Mouse (Mus musculus) left cerebral cortex, adult 8-10 months (tissue): ENCODE measurements at regions not wholly inside any gene's neighbourhood (a gene's known extent, or its start where the extent isn't known, plus 50 kb on each side); places are given as distances from the start of the nearest gene placed in this dataset.
A peak's percentile ranks its signal among the peaks of the same experiment; 100 is the strongest.

Experiments used
- DNase-seq, 2 experiments: peaks; one replicate each; pipeline ENCODE4 v3.0.0; 2022; ENCODE audit warnings: low spot score in 2 of 2

DNA sequence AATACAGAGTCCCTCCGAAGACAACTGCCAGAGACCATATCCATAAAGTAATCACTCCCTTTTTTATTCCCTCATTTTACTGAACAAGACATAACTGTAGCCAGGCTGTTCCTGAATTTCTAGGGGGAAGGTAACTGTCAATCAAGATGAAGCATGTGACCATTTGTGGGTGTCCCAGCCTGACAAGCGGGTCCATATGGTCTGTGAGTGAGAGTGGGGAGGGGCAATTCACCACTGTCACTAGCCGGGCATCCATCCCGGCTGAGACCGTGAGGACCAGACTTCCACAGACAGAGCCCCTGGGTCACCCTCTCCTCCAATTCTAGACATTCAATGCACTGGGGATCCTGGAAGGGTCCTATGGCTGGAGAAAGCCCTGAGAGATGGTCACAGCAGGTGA is 54.6 kb downstream of the Gm11733 start:
- no peak for DNase-seq

DNA sequence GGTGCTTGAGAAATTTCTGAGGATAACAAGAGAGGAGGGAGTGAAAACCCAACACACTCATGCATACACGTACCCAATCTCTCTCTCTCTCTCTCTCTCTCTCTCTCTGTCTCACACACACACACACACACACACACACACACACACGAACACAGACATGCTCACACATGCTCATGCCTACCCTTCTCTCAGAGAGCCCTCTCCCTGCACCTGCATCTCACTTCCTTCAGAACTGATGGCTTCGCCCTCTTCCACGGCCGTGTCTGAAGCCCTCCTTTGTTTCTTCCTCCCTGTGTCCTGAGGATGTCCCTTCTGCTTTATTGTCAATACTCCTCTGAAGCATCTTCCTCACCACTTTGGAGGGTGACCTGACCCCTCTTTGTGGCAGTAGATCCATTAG is 56.4 kb downstream of the Gm11733 start:
- no peak for DNase-seq

DNA sequence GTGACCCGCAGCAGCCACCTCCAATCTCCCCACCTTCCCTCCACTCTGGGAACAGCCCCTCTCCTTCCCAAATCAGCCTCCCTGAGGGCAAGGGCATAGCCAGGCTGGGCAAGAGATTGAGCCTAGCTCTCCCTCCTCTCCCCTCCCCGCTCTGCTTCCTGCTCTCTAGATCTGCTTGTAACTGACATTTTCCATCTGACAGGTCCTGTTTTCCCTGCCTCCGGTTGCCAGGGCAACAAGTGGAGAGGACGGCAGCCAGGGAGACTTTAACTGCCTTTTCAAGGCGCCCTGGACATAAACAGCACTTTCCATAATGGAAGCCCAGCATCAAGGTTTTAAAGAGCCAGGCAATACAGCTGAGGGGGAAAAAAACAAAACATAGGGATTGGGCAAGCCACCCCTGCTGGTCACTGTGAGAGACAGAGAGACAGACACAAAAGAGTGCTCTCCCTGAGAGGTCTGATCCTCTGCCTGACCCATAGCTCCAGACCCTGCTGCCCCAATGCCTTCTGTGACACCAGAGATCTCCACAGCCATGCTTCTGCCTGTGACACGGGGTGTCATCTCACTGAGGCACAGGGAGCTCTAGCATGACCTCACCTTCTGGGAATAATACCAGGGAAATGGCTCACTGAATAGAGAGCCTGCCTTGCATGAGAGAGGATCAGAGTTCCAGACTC is 57.2 kb downstream of the Gm11733 start:
- DNase-seq, result peak in 1 of 2 experiments; percentile 45

DNA sequence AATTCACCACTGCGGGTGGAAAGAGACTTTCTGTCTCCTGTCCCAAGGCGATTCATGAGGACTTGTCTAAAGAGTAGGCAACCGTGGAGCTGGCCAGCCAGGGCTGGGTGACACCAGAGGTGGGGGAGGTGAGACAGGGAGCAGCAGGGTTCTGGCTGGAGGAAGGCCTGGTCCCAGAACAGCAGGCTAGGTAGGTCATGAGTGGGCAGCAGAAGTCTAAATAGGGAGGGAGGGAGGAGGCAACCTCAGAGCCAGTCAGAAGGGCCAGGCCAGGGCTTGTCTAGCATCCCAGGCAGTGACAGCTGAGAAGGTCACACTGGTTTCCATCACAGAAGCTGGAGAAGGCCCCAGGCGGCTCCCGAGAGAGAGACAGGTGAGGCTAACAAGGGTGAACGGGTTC is 59.0 kb downstream of the Gm11733 start:
- DNase-seq, result no peak

DNA sequence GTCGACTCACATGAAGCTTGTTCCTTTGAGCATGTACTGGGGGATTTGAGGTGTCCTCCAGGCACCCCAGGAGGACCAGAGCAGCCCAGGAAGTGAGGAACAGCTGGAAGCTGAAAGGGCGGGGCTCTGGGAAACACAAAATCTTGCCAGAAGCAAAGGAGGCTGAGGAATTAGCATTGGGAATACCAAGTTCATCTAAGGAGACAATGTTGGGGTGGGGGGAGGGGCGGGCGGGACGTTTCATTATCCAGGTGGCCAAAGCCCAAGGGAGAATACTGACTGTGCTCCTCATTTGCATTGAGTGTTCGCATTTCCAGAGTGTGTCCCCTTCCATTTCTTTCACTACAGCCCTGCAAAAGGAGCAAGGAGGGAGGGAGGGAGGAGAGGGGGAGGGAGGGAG is 60.3 kb downstream of the Gm11733 start:
- DNase-seq, result no peak

DNA sequence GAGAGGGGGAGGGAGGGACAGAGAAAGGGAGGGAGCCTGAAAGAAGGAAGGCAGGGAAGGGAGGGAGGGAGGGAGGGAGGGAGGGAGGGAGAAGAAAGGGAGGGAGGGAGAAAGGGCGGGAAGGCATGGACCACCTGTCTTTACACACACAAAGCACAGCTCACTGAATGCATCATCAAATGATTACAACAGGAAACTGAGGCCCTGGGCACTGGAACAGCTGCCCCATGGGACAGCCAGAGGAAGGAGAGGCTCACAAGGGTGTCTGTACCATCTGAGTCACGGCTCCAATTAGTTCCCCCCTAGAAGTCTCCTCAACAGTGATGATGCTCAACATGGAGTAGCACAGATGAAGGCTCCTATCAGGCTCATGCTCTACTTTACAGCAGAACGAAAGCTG is 60.8 kb downstream of the Gm11733 start:
- DNase-seq, result no peak

DNA sequence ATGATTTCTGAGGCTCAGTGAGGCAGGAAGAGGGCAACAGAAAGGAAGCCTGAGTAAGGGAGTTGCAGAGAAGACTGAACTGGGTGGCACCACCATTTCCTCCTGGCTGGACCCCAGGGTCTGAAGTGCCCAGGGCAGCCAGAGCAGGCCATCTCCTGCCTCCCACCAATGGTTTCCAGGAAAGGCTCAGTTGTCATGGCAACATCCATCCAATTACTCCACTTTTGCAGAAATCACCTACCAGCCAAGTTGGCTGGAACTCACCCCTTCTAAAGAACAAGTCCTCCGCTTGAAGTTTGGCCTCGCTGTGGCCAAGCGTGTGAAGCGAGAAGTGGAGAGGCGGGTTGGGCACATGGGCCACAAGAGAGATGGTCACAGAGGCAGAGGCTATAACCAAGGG is 67.8 kb downstream of the Gm11733 start:
- DNase-seq, result peak in 1 of 2 experiments; percentile 57

DNA sequence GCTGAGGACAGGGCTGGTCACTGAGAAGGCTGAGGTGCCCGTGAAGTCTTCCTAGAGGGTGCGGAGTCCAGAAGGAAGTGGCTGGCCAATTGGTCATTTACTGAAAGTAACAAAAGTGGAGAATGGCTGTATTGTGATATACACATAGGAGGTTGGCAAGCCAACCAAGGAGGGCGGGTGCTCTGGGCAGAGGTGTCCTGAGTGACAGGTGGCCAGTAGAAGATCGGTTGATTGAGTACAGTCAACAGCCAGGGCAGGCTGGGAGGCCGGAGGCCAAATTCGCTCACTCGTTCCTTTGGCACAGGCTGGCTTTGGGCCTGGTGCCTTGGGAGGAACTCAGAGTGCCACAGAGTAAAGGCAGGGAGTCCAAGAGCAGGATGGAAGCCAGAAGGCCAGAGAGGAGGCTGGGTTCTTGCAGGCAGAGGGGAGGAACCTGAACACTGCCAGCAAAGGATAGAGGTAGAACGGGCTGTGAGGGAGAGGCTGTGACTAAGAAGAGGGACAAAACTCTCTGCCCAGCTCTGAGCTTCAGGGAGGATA is 68.3 kb downstream of the Gm11733 start:
- no peak for DNase-seq

DNA sequence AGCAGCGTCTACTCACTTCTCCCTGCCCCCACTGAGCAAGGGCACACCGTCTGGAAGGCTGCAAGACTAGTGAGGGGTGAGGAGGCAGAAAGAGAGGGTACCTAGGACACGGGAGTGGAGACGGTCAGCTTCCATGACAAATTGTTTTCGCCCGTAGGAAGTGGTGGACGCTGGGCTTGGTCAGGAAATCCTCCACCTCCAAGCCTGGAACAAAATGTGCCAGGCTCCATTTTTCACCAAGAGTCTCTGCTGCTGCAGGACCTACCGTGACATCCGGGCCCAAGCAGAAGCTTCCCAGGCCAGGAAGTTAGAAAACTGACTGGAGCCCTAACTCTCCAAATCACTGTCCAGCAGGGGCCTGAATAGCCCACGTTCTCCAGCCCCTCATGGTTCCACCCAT is 69.9 kb downstream of the Gm11733 start:
- DNase-seq, result no peak

DNA sequence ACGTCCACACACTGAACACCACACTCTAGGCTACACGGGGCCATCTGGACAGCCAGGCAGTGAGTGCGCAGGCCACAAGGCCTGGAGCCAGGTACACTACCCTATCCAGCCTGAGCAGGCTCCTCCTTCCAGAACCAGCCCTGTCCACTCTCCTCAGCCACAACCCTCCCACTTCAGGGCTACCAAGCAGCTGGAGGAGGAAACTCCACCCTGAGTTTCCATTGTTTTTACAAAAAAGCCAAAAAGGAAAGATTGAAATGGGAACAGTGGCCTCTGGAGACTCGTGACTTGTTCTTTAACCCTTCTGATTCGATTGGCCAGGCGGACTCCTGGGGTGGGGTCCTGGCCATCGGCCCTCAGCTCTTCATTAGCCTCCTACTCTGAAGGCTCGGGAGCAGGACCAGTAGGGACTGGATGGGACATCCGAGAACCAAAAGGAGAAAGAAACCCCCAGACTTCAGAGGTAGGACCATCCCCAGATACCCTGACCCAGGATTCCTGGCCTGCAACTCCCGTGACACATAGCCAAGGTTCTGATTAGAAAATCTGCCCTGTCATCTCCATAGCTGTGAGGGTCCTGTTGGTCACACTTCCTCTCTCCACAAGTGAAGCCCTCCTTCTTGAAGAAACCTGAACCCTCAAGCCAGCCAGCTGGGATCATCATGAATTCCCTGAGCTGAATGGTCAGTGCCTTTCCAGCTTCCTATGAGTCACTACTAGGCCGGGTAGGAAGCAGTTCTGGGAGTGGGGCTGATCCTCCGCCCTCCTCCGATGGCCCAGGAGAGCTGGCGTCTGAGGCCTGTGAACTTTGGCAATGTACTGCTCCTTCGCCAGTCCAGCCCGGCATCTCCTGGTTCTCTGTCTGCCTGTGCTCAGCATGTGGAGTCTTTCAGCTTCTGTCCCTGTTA is 73.6 kb downstream of the Gm11733 start:
- no peak for DNase-seq

DNA sequence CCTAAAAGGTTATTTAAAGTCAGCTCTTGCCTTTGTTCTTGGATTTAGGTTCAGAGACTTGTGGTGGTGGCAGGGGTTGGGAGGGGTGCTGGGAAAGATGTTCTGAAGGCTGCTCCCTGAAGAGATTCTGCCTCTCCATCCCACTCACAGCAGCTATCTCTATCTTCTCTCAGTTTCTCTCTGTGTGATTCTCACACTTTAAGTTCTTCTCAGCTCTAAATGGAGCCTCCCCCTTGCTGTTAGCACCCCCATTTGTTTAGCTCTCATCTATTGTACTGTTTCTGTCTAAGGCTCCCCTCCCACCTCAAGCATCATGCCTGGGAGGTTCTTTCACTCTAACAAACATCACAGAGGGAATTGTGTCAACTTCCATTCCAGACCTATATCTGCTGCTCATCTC is 75.7 kb downstream of the Gm11733 start:
- peak in 1 of 2 experiments; percentile 45 for DNase-seq

DNA sequence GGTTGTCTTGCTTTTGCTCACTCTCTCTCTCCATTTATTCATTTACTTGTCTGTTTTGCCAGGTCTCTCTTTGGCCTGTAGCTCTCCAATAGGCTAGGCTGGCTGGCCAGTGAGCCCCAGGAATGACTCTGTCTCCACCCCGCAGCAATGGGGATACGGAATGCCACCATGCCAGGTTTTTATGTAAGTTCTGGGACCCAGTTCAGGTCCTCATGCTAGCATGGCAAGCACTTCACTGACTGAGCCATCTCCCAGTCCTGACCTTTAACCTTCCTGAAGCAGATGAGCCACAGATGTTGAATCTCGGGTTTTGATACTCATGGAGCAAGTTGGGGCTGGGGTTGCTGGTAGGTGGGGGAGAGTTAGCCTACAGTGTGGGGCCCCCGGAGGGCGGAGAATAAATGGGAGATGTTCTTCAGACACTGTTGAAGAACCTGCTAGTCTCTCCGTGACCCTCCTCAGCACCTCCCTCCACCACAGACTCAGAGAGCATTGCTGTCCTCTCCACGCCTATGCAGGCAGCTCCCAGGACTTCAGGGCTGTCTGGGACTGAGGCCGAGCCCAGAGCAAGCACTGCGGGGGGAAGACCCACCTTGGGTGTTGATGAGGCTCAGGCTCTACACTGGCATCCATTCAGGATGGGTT is 83.9 kb downstream of the Gm11733 start:
- DNase-seq, result no peak

DNA sequence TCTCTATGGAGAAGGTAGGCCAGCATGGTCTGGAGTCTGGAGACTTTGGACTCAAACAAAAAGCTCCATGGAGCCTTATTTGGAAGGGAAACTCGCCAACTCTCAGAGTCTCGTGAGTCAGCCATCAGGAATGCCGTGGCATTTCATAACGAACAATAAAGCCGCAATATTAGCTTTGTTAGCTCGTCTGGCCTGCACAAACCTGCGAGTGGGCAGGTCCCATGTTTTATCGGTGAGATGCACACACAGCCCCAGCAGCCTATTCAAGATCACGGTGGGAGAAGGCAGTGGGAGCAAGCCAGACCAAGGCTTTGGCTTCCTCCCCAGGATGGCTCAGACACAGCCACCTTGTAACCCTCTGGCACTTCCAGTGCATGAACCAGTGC is 84.4 kb downstream of the Gm11733 start:
- DNase-seq, result no peak

DNA sequence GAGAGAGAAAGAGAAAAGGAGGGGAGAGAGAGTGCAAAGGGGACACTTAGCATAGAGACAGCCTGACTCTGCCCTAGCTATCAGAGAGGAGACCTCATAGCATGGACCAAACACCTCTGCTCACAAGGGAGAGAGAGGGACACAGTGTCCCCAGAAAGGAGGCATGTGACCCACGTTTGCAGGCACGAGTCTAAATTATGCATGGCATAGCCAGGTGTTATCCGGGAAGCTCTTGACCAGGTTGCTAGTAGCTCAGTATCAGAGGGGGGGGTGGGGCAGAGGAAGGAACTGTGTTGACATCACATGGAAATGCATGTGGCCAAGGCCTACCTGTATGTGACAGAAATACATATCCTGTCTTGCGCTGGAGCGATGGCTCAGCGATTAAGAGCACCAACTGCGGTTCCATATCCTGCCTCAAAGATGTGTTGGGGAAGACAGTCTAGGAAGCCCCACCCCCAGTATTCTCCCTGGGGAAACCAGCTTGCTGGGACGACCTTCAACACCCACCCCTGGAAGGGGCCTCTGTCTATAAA is 84.5 kb upstream of the Tnrc6c start:
- no peak for DNase-seq

DNA sequence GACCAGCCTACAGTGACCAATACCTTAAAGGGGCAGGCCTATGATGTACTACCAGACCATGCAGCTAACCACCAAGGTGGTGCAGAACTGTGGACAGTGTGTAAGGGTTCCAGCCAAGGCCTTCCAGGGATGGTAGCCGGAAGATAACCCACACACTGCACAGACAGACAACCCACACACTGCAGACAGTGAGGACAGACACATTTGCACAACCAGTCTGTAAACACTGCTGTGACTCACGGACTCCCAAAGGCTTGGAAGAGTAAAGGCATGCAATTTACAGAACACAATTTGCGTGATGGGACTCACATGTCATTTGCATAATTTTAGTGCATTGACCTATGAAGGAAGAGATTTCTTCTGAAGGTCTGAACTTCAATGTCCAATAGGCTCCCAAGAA is 82.2 kb upstream of the Tnrc6c start:
- no peak for DNase-seq

DNA sequence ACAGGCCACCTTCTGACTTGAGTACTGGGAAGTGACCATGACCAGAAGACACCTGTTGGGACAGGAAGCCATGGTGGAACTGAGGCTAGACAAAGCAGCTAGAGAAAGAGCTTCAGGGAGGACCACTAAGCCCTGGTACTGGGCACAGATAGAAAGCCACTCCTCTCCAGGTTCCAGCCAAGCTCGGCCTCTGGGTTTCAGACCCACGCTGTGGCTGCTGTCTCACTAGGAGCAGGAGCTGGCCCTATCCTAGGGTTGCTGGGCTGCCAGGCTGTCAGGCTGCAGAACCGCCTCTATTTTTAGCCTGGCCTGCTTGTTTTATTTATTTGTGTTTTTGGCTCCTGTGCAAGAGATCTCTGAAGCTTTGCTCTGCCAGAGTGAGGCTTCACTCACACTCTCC is 79.4 kb upstream of the Tnrc6c start:
- peak in 1 of 2 experiments; percentile 42 for DNase-seq

DNA sequence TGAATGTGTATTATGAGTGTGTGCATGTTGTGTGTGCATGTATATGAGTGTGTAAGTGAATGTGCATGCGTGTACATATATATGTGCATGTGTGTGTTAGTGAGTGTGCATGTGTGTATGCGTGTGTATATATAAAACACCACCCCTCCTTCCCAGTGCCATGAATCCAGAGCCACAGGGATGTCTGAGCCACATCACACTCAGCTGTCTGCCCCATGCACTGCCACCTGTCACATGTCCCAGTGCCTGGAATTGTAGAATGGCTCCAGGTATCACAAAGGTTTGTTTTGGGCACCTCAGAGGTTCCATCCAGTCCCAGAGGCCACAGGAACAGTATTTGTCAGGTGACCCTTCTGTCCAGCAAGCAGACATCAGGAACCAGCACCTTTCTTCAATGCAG is 75.0 kb upstream of the Tnrc6c start:
- no peak for DNase-seq

DNA sequence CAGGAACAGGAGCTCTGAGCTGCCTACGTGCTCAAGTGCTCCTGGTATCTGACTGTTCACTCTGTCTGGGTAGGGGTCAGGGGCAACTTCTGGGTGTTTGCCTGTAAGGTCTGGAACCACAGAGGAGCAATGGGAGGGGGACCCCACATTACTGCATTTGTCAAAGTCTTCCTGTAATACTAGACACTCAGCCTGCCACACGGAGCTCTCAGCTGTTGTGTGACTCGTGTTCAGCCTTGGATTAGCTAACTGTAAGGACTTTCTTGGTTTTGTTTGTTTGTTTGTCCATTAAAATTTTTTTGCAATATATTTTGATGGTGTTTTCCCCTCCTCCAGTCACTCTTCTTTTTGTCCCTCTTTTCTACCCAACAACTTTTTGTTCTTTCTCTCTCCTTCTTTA is 74.4 kb upstream of the Tnrc6c start:
- no peak for DNase-seq

DNA sequence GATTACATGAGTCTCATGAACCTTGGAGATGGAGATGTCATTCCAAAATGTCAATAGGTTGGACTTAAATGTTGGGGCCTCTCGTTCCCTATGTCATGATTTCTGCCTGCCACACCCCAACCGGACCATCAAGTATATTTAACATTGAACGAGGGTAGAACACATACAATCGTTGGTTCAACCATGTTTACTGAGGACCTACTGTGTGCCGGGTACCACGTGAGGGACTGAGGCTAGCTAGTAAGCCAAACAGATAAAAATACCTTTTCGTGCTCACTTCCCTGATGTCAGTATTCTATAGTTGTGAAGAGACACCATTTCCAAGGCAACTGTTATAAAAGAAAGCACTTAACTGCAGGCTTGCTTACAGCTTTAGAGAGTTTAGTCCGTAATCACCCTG is 70.6 kb upstream of the Tnrc6c start:
- no peak for DNase-seq

DNA sequence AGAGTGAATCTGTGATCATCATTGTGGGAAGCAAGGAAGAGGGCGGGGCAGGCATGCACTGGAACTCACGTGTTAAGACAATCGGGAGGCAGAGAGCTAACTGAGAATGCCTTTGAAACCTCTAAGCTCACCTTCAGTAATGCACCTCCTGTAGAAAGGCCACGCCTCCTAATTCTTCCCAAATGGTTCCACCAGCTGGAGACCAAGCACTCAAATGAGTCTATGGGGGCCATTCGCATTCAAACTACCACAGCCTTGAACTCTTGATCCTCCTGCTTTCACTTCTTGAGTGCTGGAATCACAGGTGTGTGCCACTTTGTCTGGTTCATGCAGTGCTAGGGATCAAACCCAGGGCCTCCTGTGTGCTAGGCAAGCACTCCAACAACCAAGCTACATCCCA is 68.5 kb upstream of the Tnrc6c start:
- DNase-seq, result no peak

DNA sequence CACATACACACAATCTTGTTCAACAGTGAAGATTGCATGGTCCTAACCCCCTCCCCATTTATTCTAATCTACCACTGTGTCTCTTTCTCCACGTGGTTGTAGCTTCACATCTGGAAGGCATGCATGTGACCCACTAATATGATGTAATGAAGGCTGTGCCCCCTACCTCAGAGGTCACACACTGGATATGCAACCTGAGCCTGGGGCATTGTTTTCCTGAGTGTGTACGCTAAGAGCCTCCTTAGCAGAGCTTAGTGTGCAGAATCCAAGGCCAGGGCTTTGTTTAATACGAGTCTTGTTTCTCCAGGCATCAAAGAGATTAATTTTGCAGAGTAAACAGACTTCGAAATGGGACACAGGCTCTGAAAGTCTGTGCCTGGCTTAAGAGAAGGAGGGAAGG is 68.0 kb upstream of the Tnrc6c start:
- DNase-seq, result no peak

DNA sequence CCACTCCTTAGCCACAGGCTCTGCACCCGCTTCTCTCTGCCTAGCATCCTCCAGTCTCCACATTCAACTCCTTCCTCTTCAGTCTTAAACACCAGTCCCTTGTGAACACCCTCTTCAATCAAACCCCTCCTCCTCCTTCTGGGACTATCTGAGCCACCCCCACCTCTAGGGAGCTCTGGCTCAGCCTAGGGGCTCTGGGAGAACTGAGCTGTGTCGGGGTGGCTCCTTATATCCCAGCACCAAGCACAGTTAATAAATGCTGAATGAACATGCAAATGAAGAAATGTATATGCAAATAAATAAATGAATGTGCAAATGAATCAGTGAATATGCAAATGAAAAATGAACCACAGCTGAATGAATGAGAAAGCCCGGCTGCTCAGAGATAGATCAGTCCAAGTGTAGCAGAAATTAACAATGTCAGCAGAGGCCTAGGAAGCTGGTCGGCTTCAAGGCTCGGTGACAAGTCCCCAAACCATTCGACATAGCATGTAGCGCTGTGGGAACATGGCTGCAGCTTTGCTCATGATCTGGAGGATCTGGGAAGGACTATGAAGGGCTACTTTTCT is 67.1 kb upstream of the Tnrc6c start:
- no peak for DNase-seq
